Mouse (Mus musculus) adipose tissue, adult 10 weeks (tissue): Measurements from ENCODE around the gene Olfr109. TPM values are rescaled to one million over a fixed set of nuclear protein-coding genes. Genes with fewer than 3 reads are reported as not detected.

Experiments used
- polyA plus RNA-seq: library from polyadenylated mRNA; stranded (reverse); fragments of 350-450 nt; fragmentation: Illumina TruSeq; extraction: RNeasy Lipid Tissue Mini Kit (QIAGEN cat#74804); gene quantifications from one replicate; pipeline ENCODE4 v1.2.3, GENCODE M21; 2014; ENCODE audit warnings: low read depth, low replicate concordance

The Olfr109 gene
- not detected for polyA plus RNA-seq

DNA sequence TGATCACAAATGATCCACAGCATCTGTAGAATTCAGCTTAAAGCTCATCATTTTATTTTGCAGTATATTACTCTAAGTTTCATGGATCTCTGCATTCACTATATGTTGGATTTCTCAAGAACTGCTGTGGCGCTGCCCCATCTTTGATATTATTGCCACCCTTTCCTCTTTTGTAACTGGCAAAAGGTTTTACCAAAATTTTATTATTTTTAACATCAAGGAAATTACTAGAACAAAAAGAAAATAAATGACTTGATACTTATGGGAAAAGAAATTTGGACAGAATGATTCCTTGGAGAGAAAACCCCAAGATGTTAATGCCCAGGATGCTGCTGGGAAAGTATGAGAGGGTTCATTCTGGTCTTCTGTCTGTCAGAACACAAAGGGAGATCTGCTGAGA lies at the start of gene Olfr109:
TSS of gene Olfr109 (plus strand) at position 301 of the 400 bp plus-strand sequence.

GRCm38 (mm10) chr17:37445180-37445579 lies 13.5 kb upstream of the Olfr109 start, which contains the start of gene Olfr108:
TSS of gene Olfr108 (plus strand) at chr17:37445480.

DNA sequence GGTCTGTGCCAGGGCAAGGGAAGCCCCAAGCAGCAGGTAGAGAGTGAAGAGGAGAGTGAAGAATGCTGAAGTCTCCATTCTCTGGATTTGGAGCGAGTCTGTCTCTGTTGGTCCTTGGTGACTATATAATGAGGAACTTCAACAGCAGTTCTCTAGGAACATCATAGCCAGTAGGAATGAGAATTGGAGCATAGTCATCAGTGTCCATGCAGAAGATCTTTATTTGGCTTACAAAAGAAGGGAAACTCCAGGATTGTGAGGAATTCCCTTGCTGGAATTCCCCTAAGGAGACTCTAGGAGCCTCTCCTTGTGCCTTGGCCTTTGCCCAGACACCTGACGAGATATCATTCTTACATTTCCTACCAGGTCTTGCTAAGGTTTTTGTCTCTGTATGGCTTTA lies 24.7 kb downstream of the Olfr109 start, which contains the start of gene H2-M2:
TSS of gene H2-M2 (minus strand) at position 101 of the 400 bp plus-strand sequence.

GRCm38 (mm10) chr17:37491930-37492518 lies 33.3 kb downstream of the Olfr109 start, which contains the start of gene Olfr110:
TSS of gene Olfr110 (plus strand) at chr17:37492468.

GRCm38 (mm10) chr17:37507730-37508129 lies 49.0 kb downstream of the Olfr109 start, which contains the start of gene Olfr111:
TSS of gene Olfr111 (plus strand) at chr17:37508030.

Other genes starting within 250 kb of the Olfr109 start
- not detected for gene Olfr95, start 245.8 kb upstream of the Olfr109 start, polyA plus RNA-seq
- gene Olfr96, start 238.8 kb upstream of the Olfr109 start, polyA plus RNA-seq = not detected
- not detected for gene Olfr97, start 221.6 kb upstream of the Olfr109 start, polyA plus RNA-seq
- not detected for gene Olfr98, start 195.2 kb upstream of the Olfr109 start, polyA plus RNA-seq
- 8.0 TPM for gene H2-M3, start 188.7 kb upstream of the Olfr109 start, polyA plus RNA-seq
- gene Olfr99, start 175.5 kb upstream of the Olfr109 start, polyA plus RNA-seq = not detected
- gene Olfr101, start 154.6 kb upstream of the Olfr109 start, polyA plus RNA-seq = not detected
- gene Olfr102, start 141.9 kb upstream of the Olfr109 start, polyA plus RNA-seq = not detected
- gene Olfr103, start 119.2 kb upstream of the Olfr109 start, polyA plus RNA-seq = not detected
- not detected for gene Olfr104-ps, start 99.3 kb upstream of the Olfr109 start, polyA plus RNA-seq
- gene Olfr105-ps, start 79.9 kb upstream of the Olfr109 start, polyA plus RNA-seq = not detected
- not detected for gene Olfr106-ps, start 68.5 kb upstream of the Olfr109 start, polyA plus RNA-seq
- gene Olfr107, start 59.7 kb upstream of the Olfr109 start, polyA plus RNA-seq = not detected
- gene Olfr108, start 13.4 kb upstream of the Olfr109 start, polyA plus RNA-seq = not detected
- not detected for gene H2-M2, start 24.6 kb downstream of the Olfr109 start, polyA plus RNA-seq
- not detected for gene Olfr110, start 33.6 kb downstream of the Olfr109 start, polyA plus RNA-seq
- not detected for gene Olfr111, start 49.1 kb downstream of the Olfr109 start, polyA plus RNA-seq
- 0.78 TPM for gene Olfr112, start 110.5 kb downstream of the Olfr109 start, polyA plus RNA-seq
- gene Olfr113, start 118.7 kb downstream of the Olfr109 start, polyA plus RNA-seq = not detected
- gene Olfr114, start 133.8 kb downstream of the Olfr109 start, polyA plus RNA-seq = not detected
- not detected for gene Olfr115, start 168.2 kb downstream of the Olfr109 start, polyA plus RNA-seq
- not detected for gene Olfr116, start 168.3 kb downstream of the Olfr109 start, polyA plus RNA-seq
- gene Olfr117, start 204.9 kb downstream of the Olfr109 start, polyA plus RNA-seq = not detected
- gene Olfr118, start 208.1 kb downstream of the Olfr109 start, polyA plus RNA-seq = not detected
- gene Olfr119, start 237.6 kb downstream of the Olfr109 start, polyA plus RNA-seq = not detected